Mouse (Mus musculus): Measurements from ENCODE around the gene Ces1h.
A peak's percentile ranks its signal among the peaks of the same experiment; 100 is the strongest.
"Not testable (repeated sequence)": the region's sequence is repeated elsewhere in the genome, so short reads cannot be mapped to it uniquely, and the experiment has no call there.

The Ces1h gene

GRCm38 (mm10) chr8:93379625-93380024 is at the start of gene Ces1h:
Ces1h (minus strand) TSS chr8:93379725.
- no peak for DNase-seq (ENCODE audit: low read depth)

GRCm38 (mm10) chr8:93427195-93427594 is 47.7 kb upstream of the Ces1h start:
- no peak for DNase-seq (ENCODE audit: low read depth)

GRCm38 (mm10) chr8:93415387-93415786 is 35.9 kb upstream of the Ces1h start:
- no peak for DNase-seq (ENCODE audit: low read depth)

DNA sequence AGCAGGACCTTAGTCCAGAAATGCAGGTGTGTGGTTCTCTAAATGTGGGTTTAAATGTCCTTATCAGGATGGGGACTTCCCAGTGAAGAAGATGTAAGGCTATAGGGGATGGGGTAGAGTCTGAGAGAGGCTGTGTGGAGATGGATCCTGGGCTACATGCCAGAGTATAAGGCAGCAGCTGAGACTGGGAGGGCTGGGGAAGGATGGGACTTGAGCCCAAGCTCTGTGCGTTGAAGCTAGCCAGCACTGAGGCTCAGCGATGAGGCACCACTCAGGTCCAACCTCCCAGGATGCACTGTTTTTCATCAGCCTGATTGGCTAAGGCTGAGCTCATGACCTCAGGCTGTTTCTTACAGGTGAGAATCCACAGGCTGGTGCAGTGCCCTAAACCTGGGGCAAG is 29.3 kb upstream of the Ces1h start:
- no peak for DNase-seq (ENCODE audit: low read depth)

DNA sequence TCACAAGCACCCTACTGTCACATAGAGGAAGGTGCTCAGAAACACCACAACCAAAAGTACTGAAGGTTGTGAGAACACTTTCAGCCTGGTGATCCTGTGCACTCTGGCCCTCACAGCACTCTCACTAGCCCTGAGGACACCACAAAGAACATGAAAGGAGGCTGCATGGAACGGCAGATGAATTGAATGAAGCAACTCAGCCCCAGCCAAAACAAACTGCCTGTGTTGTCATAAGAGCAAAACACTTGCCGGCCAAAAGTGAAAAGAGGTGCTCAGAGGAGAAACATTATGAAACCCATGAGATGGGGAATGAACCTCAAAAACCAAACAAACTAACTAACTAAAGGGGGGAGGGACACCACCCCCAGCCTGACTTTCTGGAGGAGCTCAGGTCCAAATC is 20.2 kb upstream of the Ces1h start:
- DNase-seq (ENCODE audit: low read depth) = no peak

GRCm38 (mm10) chr8:93398044-93398443 is 18.5 kb upstream of the Ces1h start:
- no peak for DNase-seq (ENCODE audit: low read depth)

DNA sequence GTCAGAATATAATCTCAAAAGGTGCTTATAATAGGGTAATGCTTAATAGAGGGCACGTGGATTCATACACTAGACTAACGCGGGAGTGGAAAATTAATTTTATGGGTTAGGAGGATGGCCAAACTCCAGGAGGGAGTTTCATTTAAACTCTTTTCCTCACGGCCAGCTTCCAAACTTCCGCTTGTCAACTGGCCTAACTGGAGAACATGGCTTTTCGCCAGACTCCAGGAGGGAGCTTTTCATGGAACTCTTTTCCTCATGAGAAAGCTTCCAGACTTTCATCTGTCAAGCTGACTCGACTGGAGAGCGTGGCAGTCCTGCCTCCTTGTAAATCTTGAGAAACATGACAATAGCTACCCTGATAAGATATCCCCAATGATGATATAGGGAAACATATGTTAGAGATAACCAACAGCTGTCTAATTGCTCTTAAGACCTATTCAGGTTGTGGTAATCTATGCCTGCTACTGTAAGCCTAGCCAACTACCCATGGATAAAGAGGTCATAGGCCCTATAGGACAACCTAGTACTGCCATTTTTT is 14.6 kb upstream of the Ces1h start:
- not testable (repeated sequence) for DNase-seq (ENCODE audit: low read depth)

- DNase-seq (ENCODE audit: low read depth) = no peak
Measured at GRCm38 (mm10) chr8:93369481-93369880, 10.0 kb downstream of the Ces1h start.

DNA sequence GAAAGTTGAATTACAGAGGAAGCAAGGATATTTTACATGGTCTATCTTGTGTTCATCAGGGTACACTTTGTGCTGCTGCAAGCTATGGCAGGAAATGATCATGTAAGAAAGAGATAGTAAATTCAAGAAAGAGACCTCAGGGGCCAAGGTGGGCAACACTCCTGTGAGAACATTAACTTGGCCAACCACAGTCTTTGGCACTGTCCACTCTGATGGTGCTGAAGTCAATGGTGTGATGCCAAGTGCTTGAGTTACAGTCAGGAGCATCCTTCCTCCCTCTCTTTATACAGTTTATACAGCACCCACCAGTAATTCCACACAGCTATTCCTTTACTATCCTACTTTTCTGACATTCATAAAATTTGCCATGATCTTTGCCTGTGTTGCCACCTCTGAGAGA is 19.4 kb downstream of the Ces1h start:
- no peak for DNase-seq (ENCODE audit: low read depth)

GRCm38 (mm10) chr8:93339531-93339930 is 40.0 kb downstream of the Ces1h start:
- no peak for DNase-seq (ENCODE audit: low read depth)

DNA sequence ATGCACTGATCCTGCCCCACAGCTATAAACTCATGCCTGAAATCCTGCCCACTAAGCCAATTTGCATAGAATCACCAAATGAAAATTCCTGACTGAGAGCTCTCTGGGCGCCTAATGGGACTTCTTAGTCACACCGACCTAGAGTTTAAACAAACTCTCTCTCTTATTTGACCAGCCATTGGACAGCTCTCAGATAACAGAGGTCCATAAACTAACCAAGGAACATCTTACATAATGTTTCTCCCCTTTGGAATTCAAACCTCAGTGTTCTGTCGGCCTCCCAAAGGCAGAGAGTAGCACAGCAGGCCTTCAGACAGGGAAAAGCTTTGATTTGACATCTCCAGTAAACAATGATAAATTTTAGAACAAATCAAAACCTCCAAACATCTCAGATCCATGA is 42.3 kb downstream of the Ces1h start, which contains the start of gene Ces1g:
TSS of gene Ces1g (minus strand) at position 102 of the 400 bp plus-strand sequence.
- no peak for DNase-seq (ENCODE audit: low read depth)

GRCm38 (mm10) chr8:93332703-93333102 is 46.8 kb downstream of the Ces1h start:
- peak; percentile 10 for DNase-seq (ENCODE audit: low read depth)

- DNase-seq (ENCODE audit: low read depth) = no peak
Measured at GRCm38 (mm10) chr8:93331151-93331550, 48.4 kb downstream of the Ces1h start.

DNA sequence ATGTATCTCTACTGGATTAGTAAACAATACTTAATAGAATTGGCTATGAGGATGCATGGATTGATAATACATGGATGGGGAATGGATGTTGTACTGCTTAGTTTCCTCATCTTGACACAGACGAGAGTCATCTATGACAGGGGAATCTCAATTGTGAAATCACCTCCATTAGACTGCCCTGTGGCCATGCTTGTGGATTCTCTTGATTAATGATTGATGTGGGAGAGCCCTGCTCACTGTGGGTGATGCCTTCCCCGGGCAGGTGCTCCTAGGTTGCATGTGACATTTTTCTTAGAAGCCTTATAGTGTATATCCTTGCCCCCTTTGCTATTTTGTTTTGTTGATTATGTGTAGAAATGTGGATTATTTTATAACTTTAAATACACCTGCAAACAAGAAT is 54.4 kb downstream of the Ces1h start:
- no peak for DNase-seq (ENCODE audit: low read depth)

DNA sequence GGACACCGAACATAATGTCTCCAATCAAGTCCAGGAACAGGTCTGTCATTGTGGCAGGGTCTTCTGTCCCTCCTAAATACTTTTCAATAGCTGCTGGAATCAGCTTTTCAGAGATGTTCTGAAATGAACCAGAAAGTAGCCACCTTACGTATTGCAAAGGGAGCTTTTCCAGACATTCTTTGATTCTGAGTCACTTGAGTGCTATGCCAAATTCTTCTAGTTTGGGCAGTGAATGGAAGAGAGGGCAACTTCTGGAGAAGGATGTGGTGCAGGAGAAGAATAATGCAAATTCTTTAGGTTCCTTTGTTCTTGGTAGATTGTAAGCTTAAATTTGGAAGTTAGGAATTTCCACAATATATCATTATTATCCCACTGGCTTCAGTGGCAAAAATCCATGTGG is 62.5 kb downstream of the Ces1h start:
- no peak for DNase-seq (ENCODE audit: low read depth)

DNA sequence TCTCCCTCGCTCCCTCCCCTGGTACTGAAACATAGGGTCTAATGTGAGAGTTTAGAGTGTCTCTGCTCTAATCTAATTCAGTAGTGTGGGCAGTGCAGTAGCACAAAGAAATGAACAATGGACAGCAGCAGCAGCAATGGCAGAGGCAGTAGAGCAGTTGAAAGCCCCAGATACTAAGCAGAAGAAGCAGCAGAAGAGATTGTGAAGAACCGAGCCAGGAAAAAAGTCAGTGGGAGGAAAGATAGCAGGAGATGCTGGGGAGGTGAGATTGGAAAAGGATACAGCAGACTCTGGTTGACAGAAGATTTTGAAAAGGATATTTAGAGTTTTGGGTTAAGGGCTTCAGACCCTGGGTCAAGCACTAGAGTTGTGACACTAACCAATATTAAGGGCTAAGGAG is 64.0 kb downstream of the Ces1h start:
- no peak for DNase-seq (ENCODE audit: low read depth)
